Mouse (Mus musculus) layer of hippocampus, adult 2 months (tissue): ENCODE measurements at regions not wholly inside any gene's neighbourhood (a gene's known extent, or its start where the extent isn't known, plus 50 kb on each side); places are given as distances from the start of the nearest gene placed in this dataset.
"Not testable (repeated sequence)": the region's sequence is repeated elsewhere in the genome, so short reads cannot be mapped to it uniquely, and the experiment has no call there.

Experiments used
- DNase-seq, 2 experiments: peaks; one replicate each; pipeline ENCODE4 v3.0.0; 2022; ENCODE audit warnings: low spot score in 2 of 2
- H3K27ac ChIP-seq: fragments of 200-600 bp; 2 replicates; pipeline ENCODE4 v1.8.1; 2022
- H3K4me3 ChIP-seq: fragments of 200-600 bp; 2 replicates; pipeline ENCODE4 v1.8.1; 2022; ENCODE audit warnings: mild to moderate bottlenecking
- CTCF ChIP-seq: fragments of 200-600 bp; conservative IDR thresholded peaks from 2 replicates; pipeline ENCODE4 v1.8.1; 2022; ENCODE audit warnings: antibody characterized with exemption, mild to moderate bottlenecking, moderate library complexity

DNA sequence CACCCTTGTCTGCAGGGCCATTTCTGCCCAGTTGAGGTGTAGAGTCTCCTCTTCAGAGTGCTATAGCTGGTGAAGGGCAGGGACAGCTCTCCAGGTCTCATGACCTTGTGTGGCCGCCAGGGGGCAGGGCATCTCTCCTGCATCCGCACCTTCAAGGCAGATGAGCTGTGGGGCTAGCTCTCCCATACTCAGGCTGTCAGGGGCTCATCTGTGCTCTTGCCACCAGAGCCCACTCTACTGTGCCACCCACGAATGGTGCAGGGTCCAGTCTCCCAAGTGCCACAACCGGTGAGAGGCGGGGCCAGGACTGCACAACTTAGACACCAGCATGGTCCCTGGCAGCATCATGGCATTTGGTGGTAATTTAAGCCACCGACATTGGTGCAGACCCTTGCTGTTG, 111.3 kb downstream of the Syt10 start:
- Histone ChIP-seq H3K27ac (no peak overlapping the region), H3K4me3 (no peak overlapping the region)
- TF ChIP-seq CTCF, result peak; percentile 72
- DNase-seq, result peak in 1 of 2 experiments; percentile 10

DNA sequence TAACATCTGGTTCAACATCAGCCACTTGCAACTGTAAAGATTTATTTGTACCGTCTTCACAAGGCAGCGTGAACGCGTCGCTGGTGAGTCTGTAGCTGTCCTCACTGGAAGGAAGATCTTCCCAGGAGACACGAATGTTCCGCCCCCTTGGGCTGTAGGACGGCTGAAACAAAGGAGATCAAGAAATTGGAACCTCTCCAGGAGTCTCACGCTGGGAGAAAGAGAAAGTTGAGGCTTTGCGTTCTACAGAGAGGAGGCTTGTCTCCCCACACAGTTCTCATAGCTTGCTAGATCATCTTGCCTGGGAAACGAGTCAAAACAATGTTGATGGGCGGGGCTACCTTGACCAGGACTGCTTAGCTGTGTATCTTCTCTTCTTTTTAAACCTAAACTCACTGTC, 117.3 kb downstream of the Syt10 start:
- no peak for DNase-seq
- H3K27ac ChIP-seq, result no peak overlapping the region
- no peak for TF ChIP-seq CTCF
- H3K4me3 ChIP-seq, result no peak overlapping the region

DNA sequence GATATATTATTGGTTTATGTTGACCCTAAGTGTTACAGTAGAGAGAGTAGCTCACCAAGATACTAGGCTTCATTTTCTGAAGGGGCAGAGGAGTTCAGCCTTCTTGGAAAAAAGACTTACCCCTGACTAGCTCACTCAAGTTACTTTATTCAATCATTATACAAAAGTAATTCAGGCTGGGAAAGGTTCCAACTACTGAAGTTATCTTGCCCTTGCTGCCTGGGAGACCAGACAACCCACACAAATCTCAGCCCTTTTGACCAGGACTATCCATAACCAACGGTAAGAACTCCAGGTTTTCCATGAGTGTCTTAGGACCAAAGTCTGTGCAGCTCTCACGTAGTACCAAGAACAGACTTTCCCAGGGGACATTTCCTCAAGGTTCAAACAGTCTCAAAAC, 105.5 kb upstream of the Rabl2 start:
- DNase-seq, result no peak
- no peak for TF ChIP-seq CTCF
- H3K4me3 ChIP-seq, result no peak overlapping the region
- H3K27ac ChIP-seq, result no peak overlapping the region

DNA sequence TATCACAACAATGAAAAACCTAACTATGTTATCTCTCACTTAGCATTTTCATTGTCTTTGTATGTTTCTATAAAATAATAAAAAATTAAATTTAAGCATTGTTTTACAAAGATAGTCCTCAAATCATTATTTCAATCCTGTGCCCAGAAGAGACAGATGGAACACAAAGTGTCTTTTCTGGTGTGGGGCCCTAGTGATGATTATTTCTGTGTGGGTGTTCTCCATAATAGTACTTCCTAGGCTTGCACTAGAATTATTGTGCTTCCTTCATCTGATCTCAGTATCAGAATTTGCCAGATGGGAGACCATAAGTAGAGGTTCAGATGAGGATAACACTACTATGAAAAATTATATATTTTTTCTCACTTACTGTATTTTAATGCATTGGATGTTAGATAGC, 84.6 kb upstream of the Rabl2 start:
- DNase-seq, result peak; percentile 14 to 49

DNA sequence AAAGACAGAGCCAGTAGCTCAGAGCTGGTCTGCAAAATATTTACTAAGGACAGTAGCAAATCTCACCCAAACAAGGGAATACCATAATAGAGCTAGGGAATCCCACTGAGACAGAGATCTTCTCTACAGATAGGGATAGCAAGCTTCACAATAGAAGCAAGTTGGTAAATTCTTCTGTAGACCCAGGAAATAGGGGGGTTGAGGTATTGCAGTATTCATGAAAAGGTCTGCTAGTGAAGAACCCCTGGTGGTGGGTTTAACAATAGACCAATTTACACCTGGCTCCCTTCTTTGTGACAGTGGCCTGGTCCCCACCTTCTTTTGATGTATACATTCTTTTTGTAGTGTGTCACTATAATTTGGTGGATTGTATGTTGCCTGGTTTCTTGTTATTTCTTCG, 64.8 kb upstream of the Rabl2 start:
- not testable (repeated sequence) for H3K27ac ChIP-seq, H3K4me3 ChIP-seq, DNase-seq

More for the DNA sequence above, 84.6 kb upstream of the Rabl2 start:
- peak overlapping the region; percentile 72 for H3K27ac ChIP-seq
- H3K4me3 ChIP-seq, result no peak overlapping the region
- TF ChIP-seq CTCF, result no peak
